Mouse (Mus musculus): ENCODE measurements around the gene Pih1h3b. TPM values are rescaled to one million over a fixed set of nuclear protein-coding genes. Genes with fewer than 3 reads are reported as not detected.

The Pih1h3b gene
- not detected in 2 replicates for polyA plus RNA-seq (2012; ENCODE audit: insufficient read depth, low replicate concordance)

GRCm38 (mm10) chrX:140062135-140062975 is at the start of gene Pih1h3b, which contains the start of gene Nup62cl:
TSS of gene Pih1h3b (plus strand) at chrX:140062879.
TSS of gene Nup62cl (minus strand) at chrX:140062712.
- Histone ChIP-seq H3K9me3 (peaks cover 21% of the 10 kb centered on the region), H3K4me3 (replicated peaks) (peak within 1 kb of the TSS; percentile 88), H3K27me3 (replicated peaks) (peaks cover 28% of the 10 kb centered on the region), H3K36me3 (replicated peaks; ENCODE audit: low read length) (no peaks in the 10 kb centered on the region), H3K4me1 (peaks cover 7% of the 10 kb centered on the region; the same call in 1 of the 2 replicates)
- TF ChIP-seq GATA1 (IDR thresholded peaks at IDR 0.05; ENCODE audit: borderline replicate concordance, low read length) = no peak
- no peak for TF ChIP-seq FLI1 (IDR thresholded peaks at IDR 0.05; ENCODE audit: low read length)

- H3K27me3 ChIP-seq (replicated peaks) = peaks cover 28% of the 10 kb centered on the region
- TF ChIP-seq FLI1 (IDR thresholded peaks at IDR 0.05; ENCODE audit: low read length) (no peak), GATA1 (IDR thresholded peaks at IDR 0.05; ENCODE audit: borderline replicate concordance, low read length) (no peak)
- no peak overlapping the region for H3K4me3 ChIP-seq (replicated peaks)
- H3K36me3 ChIP-seq (replicated peaks; ENCODE audit: low read length) = no peaks in the 10 kb centered on the region
- peaks cover 21% of the 10 kb centered on the region for H3K9me3 ChIP-seq
- peaks cover 7% of the 10 kb centered on the region; the same call in 1 of the 2 replicates for H3K4me1 ChIP-seq
These were observed 1.5 kb upstream of the Pih1h3b start for GRCm38 (mm10) chrX:140060886-140061874.

- H3K36me3 ChIP-seq (replicated peaks; ENCODE audit: low read length) = no peaks in the 10 kb centered on the region
- no peaks in the 10 kb centered on the region for H3K4me1 ChIP-seq
- TF ChIP-seq GATA1 (IDR thresholded peaks at IDR 0.05; ENCODE audit: borderline replicate concordance, low read length) = no peak
- TF ChIP-seq FLI1 (IDR thresholded peaks at IDR 0.05; ENCODE audit: low read length) = no peak
- H3K4me3 ChIP-seq (replicated peaks) = no peak overlapping the region
- H3K27me3 ChIP-seq (replicated peaks) = no peaks in the 10 kb centered on the region
- H3K9me3 ChIP-seq = peaks cover 8% of the 10 kb centered on the region
These were observed 19.9 kb downstream of the Pih1h3b start for GRCm38 (mm10) chrX:140082535-140082934.

- Histone ChIP-seq H3K36me3 (replicated peaks; ENCODE audit: low read length) (no peaks in the 10 kb centered on the region), H3K4me3 (replicated peaks) (no peak overlapping the region), H3K27me3 (replicated peaks) (no peaks in the 10 kb centered on the region), H3K4me1 (no peaks in the 10 kb centered on the region), H3K9me3 (no peaks in the 10 kb centered on the region)
- TF ChIP-seq GATA1 (IDR thresholded peaks at IDR 0.05; ENCODE audit: borderline replicate concordance, low read length) = no peak
- TF ChIP-seq FLI1 (IDR thresholded peaks at IDR 0.05; ENCODE audit: low read length) = no peak
These were observed 31.4 kb downstream of the Pih1h3b start for GRCm38 (mm10) chrX:140094066-140094465.

Other genes starting within 250 kb of the Pih1h3b start
- not detected in 2 replicates for gene Morc4, start 191.2 kb upstream of the Pih1h3b start, polyA plus RNA-seq (2012; ENCODE audit: insufficient read depth, low replicate concordance)
- 0.58 TPM in 1 of 2 replicates, not detected in the other for gene Rbm41, start 64.3 kb upstream of the Pih1h3b start, polyA plus RNA-seq (2012; ENCODE audit: insufficient read depth, low replicate concordance)
- not detected in 2 replicates for gene Nup62cl, start 167 bp upstream of the Pih1h3b start, polyA plus RNA-seq (2012; ENCODE audit: insufficient read depth, low replicate concordance)

Data from megakaryocyte, embryonic 14.5 days (primary cell).